Mouse (Mus musculus): ENCODE data around the gene Cdk19. TPM values are rescaled to one million over a fixed set of nuclear protein-coding genes. Genes with fewer than 3 reads are reported as not detected.

The Cdk19 gene
- polyA plus RNA-seq, 1 experiment from 2014 or later = 10.6 TPM

GRCm38 (mm10) chr10:40354081-40354480, 14.7 kb downstream of the Cdk19 start:
- Histone ChIP-seq H3K4me2 (no peak overlapping the region), H3K4me1 (peaks cover 12% of the 10 kb centered on the region), H3K9ac (no peak overlapping the region), H3K4me3 (no peak overlapping the region), H3K27ac (no peak overlapping the region), H3K9me3 (no peaks in the 10 kb centered on the region), H3K36me3 (no peaks in the 10 kb centered on the region), H3K27me3 (no peaks in the 10 kb centered on the region)
- 87% methylated on average over 9 of the region's 9 CpGs for WGBS
- ATAC-seq (ENCODE audit: borderline replicate concordance, extremely low read depth, low FRiP score, low TSS enrichment) = no peak

DNA sequence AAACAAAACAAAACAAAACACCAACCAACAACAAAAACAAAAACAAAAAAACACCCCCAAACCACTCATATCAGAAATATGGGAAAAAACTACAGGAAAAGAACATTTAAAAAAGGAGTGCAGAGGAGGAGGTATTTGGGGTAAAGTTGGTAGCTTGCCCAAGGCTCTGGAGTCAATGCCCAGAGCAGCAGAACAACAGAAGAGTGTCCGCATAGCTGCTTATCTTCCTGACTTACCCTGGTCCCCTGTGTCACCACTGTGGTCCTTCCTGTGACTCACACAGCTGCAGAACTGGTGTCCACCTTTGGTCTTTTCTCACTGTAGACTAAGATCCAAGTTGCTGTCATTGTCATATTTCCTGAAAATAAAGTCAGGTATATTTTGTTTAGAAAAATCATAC, 15.2 kb downstream of the Cdk19 start:
- no peaks in the 10 kb centered on the region for H3K9me3 ChIP-seq
- H3K27me3 ChIP-seq = no peaks in the 10 kb centered on the region
- H3K27ac ChIP-seq = no peak overlapping the region
- ATAC-seq (ENCODE audit: borderline replicate concordance, extremely low read depth, low FRiP score, low TSS enrichment) = no peak
- 55% methylated on average over 1 of the region's 1 CpGs for WGBS
- H3K4me1 ChIP-seq = peaks cover 12% of the 10 kb centered on the region
- no peaks in the 10 kb centered on the region for H3K36me3 ChIP-seq
- no peak overlapping the region for H3K4me3 ChIP-seq
- no peak overlapping the region for H3K4me2 ChIP-seq
- H3K9ac ChIP-seq = no peak overlapping the region

DNA sequence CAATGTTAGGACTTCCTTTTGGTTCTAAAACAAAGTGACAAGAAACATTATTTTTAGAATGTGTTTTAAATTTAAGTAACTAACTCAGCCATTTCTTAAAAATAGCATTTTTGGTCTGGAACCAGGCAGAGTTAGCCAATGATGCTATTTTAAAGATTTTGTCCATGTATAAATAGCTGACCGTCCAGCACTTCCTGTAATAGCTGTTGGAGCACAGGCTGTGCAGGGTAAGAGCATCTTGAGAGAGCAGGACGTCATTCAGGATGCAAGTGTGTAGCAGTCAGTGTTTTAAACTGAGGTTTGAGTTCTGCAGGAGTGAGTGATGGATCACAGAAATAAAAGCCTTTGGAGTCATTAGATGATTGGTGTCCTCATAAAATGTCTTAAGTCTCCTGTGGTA, 18.8 kb downstream of the Cdk19 start:
- WGBS = 44% methylated on average over 2 of the region's 2 CpGs
- ATAC-seq (ENCODE audit: borderline replicate concordance, extremely low read depth, low FRiP score, low TSS enrichment) = no peak
- H3K9ac ChIP-seq = no peak overlapping the region
- H3K4me2 ChIP-seq = no peak overlapping the region
- no peaks in the 10 kb centered on the region for H3K36me3 ChIP-seq
- H3K4me1 ChIP-seq = peaks cover 5% of the 10 kb centered on the region; the same call in 1 of the 2 replicates
- H3K9me3 ChIP-seq = no peaks in the 10 kb centered on the region
- H3K4me3 ChIP-seq = no peak overlapping the region
- no peaks in the 10 kb centered on the region for H3K27me3 ChIP-seq
- H3K27ac ChIP-seq = no peak overlapping the region

DNA sequence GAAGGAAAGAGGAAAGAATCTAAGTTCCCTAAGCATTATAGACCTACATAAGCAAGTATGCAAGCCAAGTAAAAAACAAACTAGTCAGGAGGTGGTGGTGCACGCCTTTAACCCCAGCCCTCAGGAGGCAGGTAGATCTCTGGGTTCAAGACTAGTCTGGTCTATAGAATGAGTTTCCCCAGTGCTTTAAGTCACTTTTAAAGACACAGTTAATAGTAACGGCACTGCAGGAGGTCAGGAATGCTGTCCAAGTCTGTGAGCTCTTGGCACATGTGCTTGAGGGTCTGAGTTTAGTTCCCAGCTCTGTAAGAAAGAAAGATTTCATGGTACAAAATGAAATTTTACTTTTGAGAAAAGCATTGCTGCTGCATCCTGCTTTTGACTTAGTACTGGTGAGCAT, 19.8 kb downstream of the Cdk19 start:
- WGBS = 79% methylated on average over 2 of the region's 2 CpGs
- Histone ChIP-seq H3K4me3 (no peak overlapping the region), H3K4me1 (peaks cover 5% of the 10 kb centered on the region; the same call in 1 of the 2 replicates), H3K9me3 (no peaks in the 10 kb centered on the region), H3K9ac (no peak overlapping the region), H3K36me3 (no peaks in the 10 kb centered on the region), H3K27me3 (no peaks in the 10 kb centered on the region), H3K27ac (no peak overlapping the region), H3K4me2 (no peak overlapping the region)
- no peak for ATAC-seq (ENCODE audit: borderline replicate concordance, extremely low read depth, low FRiP score, low TSS enrichment)

DNA sequence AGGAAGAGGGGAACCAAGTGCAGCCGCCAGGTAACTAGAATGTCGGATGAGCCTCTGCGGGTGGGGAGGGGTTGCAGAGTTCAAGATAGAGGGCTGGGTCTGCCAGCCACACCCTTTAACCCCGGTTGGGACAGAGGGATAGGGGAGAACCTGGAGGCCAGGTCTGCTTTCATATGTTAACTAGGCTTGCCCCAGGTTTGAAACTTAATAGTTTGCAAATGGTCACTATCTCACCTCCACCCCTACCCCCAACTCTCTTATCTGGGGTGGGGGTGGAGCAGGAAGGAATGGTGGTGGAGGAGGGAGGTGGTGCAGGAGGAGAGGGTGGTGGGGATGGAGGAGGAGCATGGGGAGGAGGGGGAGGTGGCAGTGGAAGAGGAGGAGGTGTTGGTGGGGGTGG, 23.6 kb downstream of the Cdk19 start:
- Histone ChIP-seq H3K9ac (no peak overlapping the region), H3K36me3 (no peaks in the 10 kb centered on the region), H3K4me2 (no peak overlapping the region), H3K27me3 (no peaks in the 10 kb centered on the region), H3K27ac (no peak overlapping the region), H3K4me1 (peaks cover 10% of the 10 kb centered on the region; the same call in 1 of the 2 replicates), H3K9me3 (no peaks in the 10 kb centered on the region), H3K4me3 (no peak overlapping the region)
- no peak for ATAC-seq (ENCODE audit: borderline replicate concordance, extremely low read depth, low FRiP score, low TSS enrichment)
- 14% methylated on average over 4 of the region's 4 CpGs for WGBS

DNA sequence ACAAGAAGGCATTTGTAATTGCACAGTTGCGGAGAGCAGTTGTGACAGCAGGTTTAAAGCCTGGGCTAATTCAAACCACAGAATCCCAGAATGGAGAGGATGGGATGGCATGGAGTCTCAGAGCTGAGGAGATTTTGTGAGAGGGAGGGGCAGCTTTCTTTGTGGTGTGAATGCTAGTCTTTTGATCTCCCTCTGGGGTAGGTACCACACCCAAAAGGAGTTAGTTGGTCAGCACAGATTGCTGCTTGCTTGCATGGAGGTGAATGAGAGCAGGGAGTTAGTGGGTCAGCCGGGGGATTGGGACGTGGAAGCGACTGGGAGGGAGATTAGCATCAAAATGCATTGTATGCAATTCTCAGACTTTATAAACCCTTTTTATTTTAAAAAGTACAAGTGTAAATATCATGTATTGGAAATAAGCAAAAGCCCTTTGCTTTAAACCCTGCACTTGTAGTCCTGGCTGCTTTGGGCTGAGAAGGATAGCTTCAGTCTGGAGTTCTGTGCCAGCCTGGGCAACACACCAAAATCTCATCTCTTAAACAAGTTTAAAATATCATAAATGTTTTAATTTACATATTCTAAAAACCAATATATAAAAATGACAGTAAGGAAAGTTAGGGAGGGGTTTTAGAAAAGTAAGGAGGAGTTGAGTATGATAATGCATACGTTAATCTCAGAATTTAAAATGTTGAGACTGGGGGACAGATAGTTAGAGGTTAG, 25.4 kb downstream of the Cdk19 start:
- no peak for ATAC-seq (ENCODE audit: borderline replicate concordance, extremely low read depth, low FRiP score, low TSS enrichment)
- Histone ChIP-seq H3K4me2 (no peak overlapping the region), H3K36me3 (no peaks in the 10 kb centered on the region), H3K27me3 (no peaks in the 10 kb centered on the region), H3K9ac (no peak overlapping the region), H3K9me3 (no peaks in the 10 kb centered on the region), H3K27ac (no peak overlapping the region), H3K4me3 (no peak overlapping the region), H3K4me1 (peaks cover 10% of the 10 kb centered on the region; the same call in 1 of the 2 replicates)
- 78% methylated on average over 5 of the region's 5 CpGs for WGBS

GRCm38 (mm10) chr10:40365991-40366390, 26.6 kb downstream of the Cdk19 start:
- H3K9me3 ChIP-seq = no peaks in the 10 kb centered on the region
- H3K4me1 ChIP-seq = peaks cover 10% of the 10 kb centered on the region; the same call in 1 of the 2 replicates
- H3K4me3 ChIP-seq = no peak overlapping the region
- no peak overlapping the region for H3K4me2 ChIP-seq
- ATAC-seq (ENCODE audit: borderline replicate concordance, extremely low read depth, low FRiP score, low TSS enrichment) = no peak
- no peaks in the 10 kb centered on the region for H3K36me3 ChIP-seq
- H3K27ac ChIP-seq = no peak overlapping the region
- WGBS = 70% methylated on average over 2 of the region's 2 CpGs
- H3K9ac ChIP-seq = no peak overlapping the region
- no peaks in the 10 kb centered on the region for H3K27me3 ChIP-seq

GRCm38 (mm10) chr10:40368516-40368915, 29.2 kb downstream of the Cdk19 start:
- Histone ChIP-seq H3K4me3 (no peak overlapping the region), H3K36me3 (no peaks in the 10 kb centered on the region), H3K27me3 (no peaks in the 10 kb centered on the region), H3K9me3 (no peaks in the 10 kb centered on the region), H3K4me1 (peaks cover 14% of the 10 kb centered on the region; the same call in 1 of the 2 replicates), H3K9ac (no peak overlapping the region), H3K27ac (no peak overlapping the region), H3K4me2 (no peak overlapping the region)
- no peak for ATAC-seq (ENCODE audit: borderline replicate concordance, extremely low read depth, low FRiP score, low TSS enrichment)
- WGBS = 83% methylated on average over 1 of the region's 1 CpGs

DNA sequence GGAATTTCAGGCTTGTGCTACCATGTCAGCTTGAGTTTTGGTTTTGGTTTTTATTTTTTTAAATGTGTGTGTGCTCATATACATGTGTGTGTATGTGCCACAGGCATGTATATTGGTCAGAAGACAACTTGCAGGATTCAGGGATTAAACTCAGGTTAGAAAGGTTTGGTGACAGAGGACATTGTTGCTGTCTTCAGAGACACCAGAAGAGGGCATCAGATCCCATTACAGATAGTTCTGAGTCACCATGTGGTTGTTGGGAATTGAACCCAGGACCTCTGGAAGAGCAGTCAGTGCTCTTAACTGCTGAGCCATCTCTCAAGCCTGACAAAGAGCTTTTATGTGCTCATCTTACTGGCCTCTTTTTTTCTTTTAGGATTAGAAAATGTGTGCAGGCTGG, 30.8 kb downstream of the Cdk19 start:
- peaks cover 10% of the 10 kb centered on the region; the same call in 1 of the 2 replicates for H3K4me1 ChIP-seq
- H3K4me2 ChIP-seq = no peak overlapping the region
- H3K9me3 ChIP-seq = no peaks in the 10 kb centered on the region
- no peak for ATAC-seq (ENCODE audit: borderline replicate concordance, extremely low read depth, low FRiP score, low TSS enrichment)
- no peak overlapping the region for H3K9ac ChIP-seq
- no peak overlapping the region for H3K4me3 ChIP-seq
- H3K27ac ChIP-seq = no peak overlapping the region
- no peaks in the 10 kb centered on the region for H3K36me3 ChIP-seq
- H3K27me3 ChIP-seq = no peaks in the 10 kb centered on the region

GRCm38 (mm10) chr10:40371184-40371913, 32.0 kb downstream of the Cdk19 start:
- Histone ChIP-seq H3K27ac (no peak overlapping the region; the same call in 1 of the 2 replicates), H3K4me3 (no peak overlapping the region), H3K9me3 (no peaks in the 10 kb centered on the region), H3K27me3 (no peaks in the 10 kb centered on the region), H3K9ac (no peak overlapping the region), H3K4me2 (0 out of 2 replicates have a peak overlapping the region, but pooled peaks have one; percentile 25), H3K4me1 (peaks cover 10% of the 10 kb centered on the region; the same call in 1 of the 2 replicates), H3K36me3 (no peaks in the 10 kb centered on the region)
- ATAC-seq (ENCODE audit: borderline replicate concordance, extremely low read depth, low FRiP score, low TSS enrichment) = no peak
- WGBS = 57% methylated on average over 8 of the region's 8 CpGs

DNA sequence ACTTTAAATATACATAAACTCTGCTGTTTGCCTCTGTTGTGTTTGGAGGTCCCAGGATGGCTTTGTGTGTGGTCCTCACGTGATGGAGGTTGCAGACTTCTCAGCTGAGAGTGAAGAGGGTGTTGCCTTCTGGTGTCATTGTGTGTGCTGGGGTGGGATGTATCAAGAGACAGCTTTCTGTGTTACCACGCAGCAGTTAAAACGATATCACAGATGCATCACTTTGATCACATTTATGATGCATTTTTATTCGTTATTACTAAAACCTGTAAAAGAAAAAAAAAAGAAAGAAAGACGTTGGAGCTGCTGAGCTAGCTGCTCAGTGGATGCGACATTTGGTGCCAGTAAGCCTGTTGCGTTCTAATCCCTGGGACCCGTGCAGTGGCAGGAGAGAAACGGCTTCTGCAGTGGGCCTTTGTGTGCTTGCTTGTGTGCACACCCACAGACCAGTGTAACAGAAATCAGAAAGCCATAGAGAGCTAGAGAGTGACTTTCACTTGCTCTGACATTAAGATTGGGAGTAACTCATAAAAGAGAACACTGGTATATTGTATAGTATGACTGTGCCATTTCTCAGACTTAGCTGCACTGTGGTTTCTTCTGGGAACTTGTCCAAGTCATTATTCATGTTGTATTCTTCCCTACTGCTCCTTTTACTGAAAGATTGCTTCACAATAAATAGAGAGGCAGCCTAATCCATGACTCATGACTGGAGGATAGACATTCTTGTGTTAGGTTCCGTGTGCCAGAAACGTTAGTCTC, 32.7 kb downstream of the Cdk19 start:
- H3K4me1 ChIP-seq = peaks cover 10% of the 10 kb centered on the region; the same call in 1 of the 2 replicates
- H3K27me3 ChIP-seq = no peaks in the 10 kb centered on the region
- peak overlapping the region; percentile 51 for H3K27ac ChIP-seq
- no peak overlapping the region for H3K9ac ChIP-seq
- ATAC-seq (ENCODE audit: borderline replicate concordance, extremely low read depth, low FRiP score, low TSS enrichment) = peak; percentile 65; the same call in 1 of the 2 replicates
- peak overlapping the region; percentile 25; the same call in 1 of the 2 replicates for H3K4me2 ChIP-seq
- WGBS = 29% methylated on average over 11 of the region's 11 CpGs
- no peaks in the 10 kb centered on the region for H3K9me3 ChIP-seq
- no peaks in the 10 kb centered on the region for H3K36me3 ChIP-seq
- no peak overlapping the region for H3K4me3 ChIP-seq

Data from lung, embryonic 15.5 days (tissue).